In the genomic region with DNA sequence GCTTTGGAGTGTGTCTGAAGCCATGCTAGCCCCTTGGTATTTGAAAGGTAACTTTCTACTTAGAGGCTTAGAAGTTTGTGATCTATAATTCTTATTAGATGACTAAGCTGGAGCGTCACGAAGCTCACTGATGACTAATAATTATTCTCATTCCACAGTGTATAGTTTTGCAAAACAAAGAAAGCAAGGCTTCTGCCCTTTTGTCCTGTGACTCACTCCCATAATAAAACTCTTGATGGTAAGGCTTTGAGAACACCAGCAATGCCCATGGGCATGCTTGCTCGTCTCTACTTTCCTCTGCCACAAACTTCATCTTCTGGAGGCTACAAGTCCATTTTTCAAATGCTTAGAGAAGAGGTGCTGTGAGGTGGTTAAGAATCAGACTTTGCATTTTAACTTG, we compare ENCODE assay signal across 28 mouse cellular contexts.
DNase-seq lines count a peak whose midpoint lies in the region; TF ChIP-seq lines count a peak whose summit lies in the region.
"Had no signal": no experiment of that assay in that cellular context is flagged by ENCODE, and none has a peak within 500 bp of the region (broad histone marks: within the 10 kb centered on the region; RNA-seq: fewer than 3 reads in every experiment).

No protein-coding gene starts in this region.

- DNase-seq in adrenal gland, adult 2 months = peak; percentile 33
- no peak for DNase-seq in adrenal gland, adult 18-20 months (ENCODE audit: low spot score in 2 of 2)
- DNase-seq in 3T3-L1 (ENCODE audit: low read depth, low spot score) (peak; percentile 87), NIH3T3 (ENCODE audit: low read depth) (peak; percentile 67)
- no peak for DNase-seq in T-cell, adult 2 months (ENCODE audit: low spot score)
- DNase-seq in hindbrain, embryonic 10.5 days (ENCODE audit: low spot score) = no peak
- DNase-seq: cerebellum, adult 11 months; cerebellum, adult 8-10 months; cerebellum, postnatal 10 days; cerebellum, postnatal 36 days; embryo, embryonic 11 days; gastrocnemius, postnatal 10 days; gastrocnemius, postnatal 36 days; heart, adult 2 months; heart, postnatal 14 days; heart, postnatal 4 days; kidney, adult 2 months had no signal

- no peaks in the 10 kb centered on the region for H3K79me2 ChIP-seq in myocyte (ENCODE audit: control insufficient read depth, insufficient read depth)

- H3K9me3 ChIP-seq in hindbrain, embryonic 10.5 days = no peaks in the 10 kb centered on the region
- H3K9me3 ChIP-seq: embryonic facial prominence, embryonic 10.5 days; embryonic facial prominence, embryonic 13.5 days; forebrain, embryonic 10.5 days; forebrain, embryonic 13.5 days; G1E; heart, embryonic 10.5 days; heart, embryonic 13.5 days; hindbrain, embryonic 12.5 days; hindbrain, embryonic 15.5 days had no signal

- H3ac ChIP-seq in myocyte (ENCODE audit: control insufficient read depth, insufficient read length) = no peak overlapping the region

- WGBS in hindbrain, embryonic 10.5 days = 84% methylated on average over 3 of the region's 3 CpGs

- no peak for TF ChIP-seq POLR2A in myocyte (IDR thresholded peaks at IDR 0.05; ENCODE audit: insufficient read length, low read depth)

- no peaks in the 10 kb centered on the region for H3K4me1 ChIP-seq in hindbrain, embryonic 10.5 days (replicated peaks)
- H3K4me1 ChIP-seq: embryonic facial prominence, embryonic 10.5 days; embryonic facial prominence, embryonic 13.5 days; forebrain, embryonic 13.5 days; heart, embryonic 10.5 days; heart, embryonic 13.5 days; hindbrain, embryonic 12.5 days; hindbrain, embryonic 15.5 days had no signal

- no peak overlapping the region for H3K4me3 ChIP-seq in myocyte
- H3K4me3 ChIP-seq in hindbrain, embryonic 10.5 days = no peak overlapping the region
- H3K4me3 ChIP-seq: embryonic facial prominence, embryonic 10.5 days; embryonic facial prominence, embryonic 13.5 days; forebrain, embryonic 10.5 days; forebrain, embryonic 13.5 days; heart, adult 2 months; heart, embryonic 10.5 days; heart, embryonic 13.5 days; hindbrain, embryonic 12.5 days; hindbrain, embryonic 15.5 days had no signal

- no peak overlapping the region for H3K27ac ChIP-seq in hindbrain, embryonic 10.5 days
- H3K27ac ChIP-seq: embryonic facial prominence, embryonic 10.5 days; embryonic facial prominence, embryonic 13.5 days; forebrain, embryonic 10.5 days; forebrain, embryonic 13.5 days; heart, adult 2 months; heart, embryonic 10.5 days; heart, embryonic 13.5 days; hindbrain, embryonic 12.5 days; hindbrain, embryonic 15.5 days had no signal

- H3K4me2 ChIP-seq in myocyte (ENCODE audit: low read depth) = peak overlapping the region; percentile 34
- H3K4me2 ChIP-seq: embryonic facial prominence, embryonic 13.5 days; forebrain, embryonic 13.5 days; heart, embryonic 13.5 days; hindbrain, embryonic 12.5 days; hindbrain, embryonic 15.5 days had no signal

- no peaks in the 10 kb centered on the region for H3K27me3 ChIP-seq in myocyte (ENCODE audit: control insufficient read depth, insufficient read depth, insufficient read length)
- H3K27me3 ChIP-seq in hindbrain, embryonic 10.5 days (ENCODE audit: insufficient read depth, poor library complexity, severe bottlenecking) = no peaks in the 10 kb centered on the region
- H3K27me3 ChIP-seq: CH12.LX; embryonic facial prominence, embryonic 13.5 days; forebrain, embryonic 13.5 days; heart, embryonic 13.5 days; hindbrain, embryonic 12.5 days; hindbrain, embryonic 15.5 days had no signal

- H3K36me3 ChIP-seq in myocyte (ENCODE audit: control insufficient read depth, insufficient read depth) = no peaks in the 10 kb centered on the region
- H3K36me3 ChIP-seq in hindbrain, embryonic 10.5 days = no peaks in the 10 kb centered on the region
- H3K36me3 ChIP-seq: embryonic facial prominence, embryonic 10.5 days; embryonic facial prominence, embryonic 13.5 days; forebrain, embryonic 10.5 days; G1E; heart, embryonic 10.5 days; heart, embryonic 13.5 days; hindbrain, embryonic 12.5 days; hindbrain, embryonic 15.5 days had no signal

TF ChIP-seq in myocyte, 11 proteins besides CTCF, POLR2A, EP300 and RAD21:
- TF ChIP-seq CEBPB (IDR thresholded peaks at IDR 0.05; ENCODE audit: insufficient read depth, poor library complexity, severe bottlenecking) (no peak), MYOG (IDR thresholded peaks at IDR 0.05; ENCODE audit: control insufficient read depth in 1 of 3, insufficient read depth in 1 of 3, insufficient read length in 2 of 3, low read depth in 2 of 3) (no peak), USF1 (IDR thresholded peaks at IDR 0.05; ENCODE audit: low read depth) (no peak), SRF (IDR thresholded peaks at IDR 0.05; ENCODE audit: control insufficient read depth, insufficient read length, low read depth) (no peak), REST (IDR thresholded peaks at IDR 0.05; ENCODE audit: insufficient read depth, insufficient read length) (no peak), TCF12 (IDR thresholded peaks at IDR 0.05; ENCODE audit: insufficient read depth, poor library complexity, severe bottlenecking) (no peak), TCF3 (IDR thresholded peaks at IDR 0.05; ENCODE audit: insufficient read length, low read depth) (no peak), MYOD1 (IDR thresholded peaks at IDR 0.05; ENCODE audit: control insufficient read depth in 1 of 3, insufficient read length in 2 of 3, low read depth in 2 of 3) (no peak), MAX (IDR thresholded peaks at IDR 0.05; ENCODE audit: low read depth) (no peak), POLR2AphosphoS2 (IDR thresholded peaks at IDR 0.05; ENCODE audit: insufficient read length, low read depth) (no peak), E2F4 (IDR thresholded peaks at IDR 0.05; ENCODE audit: insufficient read depth) (no peak)

Comparison
In these comparisons a context has a peak if more than half of its experiments do, and no peak if none do; other contexts are left out.
1. DNase-seq: peak in adrenal gland, adult 2 months (single experiment), 3T3-L1 (single experiment) and NIH3T3 (single experiment); none in adrenal gland, adult 18-20 months (0 of 2), T-cell, adult 2 months (single experiment) and hindbrain, embryonic 10.5 days (single experiment).